Mouse (Mus musculus) olfactory bulb, adult 2 months (tissue): ENCODE measurements around the gene Pidd1.

Source experiments
- CTCF ChIP-seq: fragments of 200-500 bp; IDR thresholded peaks from 2 replicates; pipeline ENCODE4 v1.5.1; 2012; ENCODE audit warnings: low read depth, mild to moderate bottlenecking, low read length, moderate library complexity; ENCODE audit not compliant: insufficient read depth
- POLR2A ChIP-seq: fragments of 200-500 bp; IDR thresholded peaks from 2 replicates; pipeline ENCODE4 v1.6.1; 2012; ENCODE audit warnings: mild to moderate bottlenecking, low read depth, low read length, moderate library complexity; ENCODE audit not compliant: insufficient read depth

GRCm38 (mm10) chr7:141416144-141416841, 27.5 kb downstream of the Pidd1 start:
- TF ChIP-seq CTCF (no peak), POLR2A (no peak)
